Mouse (Mus musculus): Measurements from ENCODE around the gene Ralbp1.

Ralbp1 gene

GRCm38 (mm10) chr17:65889476-65889875 is 3.9 kb upstream of the Ralbp1 start:
- no peak for DNase-seq (ENCODE audit: low spot score)

- no peak for DNase-seq (ENCODE audit: low spot score)
These were observed 973 bp upstream of the Ralbp1 start for GRCm38 (mm10) chr17:65886571-65886970.

- DNase-seq (ENCODE audit: low spot score) = no peak
These were observed 251 bp downstream of the Ralbp1 start for GRCm38 (mm10) chr17:65885398-65885696.

- peak; percentile 98 for DNase-seq (ENCODE audit: low spot score)
These were observed 754 bp downstream of the Ralbp1 start for GRCm38 (mm10) chr17:65884691-65885397.

GRCm38 (mm10) chr17:65884061-65884669 is 1.4 kb downstream of the Ralbp1 start:
- peak; percentile 26 for DNase-seq (ENCODE audit: low spot score)

GRCm38 (mm10) chr17:65877026-65877425 is 8.6 kb downstream of the Ralbp1 start:
- no peak for DNase-seq (ENCODE audit: low spot score)

GRCm38 (mm10) chr17:65873834-65874233 is 11.8 kb downstream of the Ralbp1 start:
- no peak for DNase-seq (ENCODE audit: low spot score)

- no peak for DNase-seq (ENCODE audit: low spot score)
These were observed 12.4 kb downstream of the Ralbp1 start for GRCm38 (mm10) chr17:65873156-65873555.

- DNase-seq (ENCODE audit: low spot score) = no peak
These were observed 12.9 kb downstream of the Ralbp1 start for GRCm38 (mm10) chr17:65872652-65873051.

GRCm38 (mm10) chr17:65872051-65872450 is 13.5 kb downstream of the Ralbp1 start:
- no peak for DNase-seq (ENCODE audit: low spot score)

GRCm38 (mm10) chr17:65871641-65872041 is 14.0 kb downstream of the Ralbp1 start:
- no peak for DNase-seq (ENCODE audit: low spot score)

GRCm38 (mm10) chr17:65870146-65870545 is 15.5 kb downstream of the Ralbp1 start:
- peak; percentile 61 for DNase-seq (ENCODE audit: low spot score)

- DNase-seq (ENCODE audit: low spot score) = no peak
These were observed 15.9 kb downstream of the Ralbp1 start for GRCm38 (mm10) chr17:65869720-65870119.

- DNase-seq (ENCODE audit: low spot score) = no peak
These were observed 17.6 kb downstream of the Ralbp1 start for GRCm38 (mm10) chr17:65867996-65868395.

GRCm38 (mm10) chr17:65866201-65866600 is 19.4 kb downstream of the Ralbp1 start:
- no peak for DNase-seq (ENCODE audit: low spot score)

- DNase-seq (ENCODE audit: low spot score) = no peak
These were observed 20.3 kb downstream of the Ralbp1 start for GRCm38 (mm10) chr17:65865265-65865664.

- no peak for DNase-seq (ENCODE audit: low spot score)
These were observed 20.9 kb downstream of the Ralbp1 start for GRCm38 (mm10) chr17:65864742-65865141.

- no peak for DNase-seq (ENCODE audit: low spot score)
These were observed 21.8 kb downstream of the Ralbp1 start for GRCm38 (mm10) chr17:65863830-65864229.

- DNase-seq (ENCODE audit: low spot score) = no peak
These were observed 23.0 kb downstream of the Ralbp1 start for GRCm38 (mm10) chr17:65862579-65862978.

- no peak for DNase-seq (ENCODE audit: low spot score)
These were observed 28.0 kb downstream of the Ralbp1 start for GRCm38 (mm10) chr17:65857617-65858016.

- no peak for DNase-seq (ENCODE audit: low spot score)
These were observed 31.6 kb downstream of the Ralbp1 start for GRCm38 (mm10) chr17:65854006-65854405.

GRCm38 (mm10) chr17:65853326-65853725 is 32.3 kb downstream of the Ralbp1 start:
- DNase-seq (ENCODE audit: low spot score) = no peak

GRCm38 (mm10) chr17:65851749-65852148 is 33.8 kb downstream of the Ralbp1 start:
- DNase-seq (ENCODE audit: low spot score) = no peak

- DNase-seq (ENCODE audit: low spot score) = no peak
These were observed 35.1 kb downstream of the Ralbp1 start for GRCm38 (mm10) chr17:65850487-65850886.

All from ovary, postnatal 10 days (tissue).